Mouse (Mus musculus) C2C12 (cell line): ENCODE measurements around the gene Slc17a1. TPM values are rescaled to one million over a fixed set of nuclear protein-coding genes. Genes with fewer than 3 reads are reported as not detected.

Source experiments
- H3K27me3 ChIP-seq: one replicate; pipeline ENCODE4 v1.6.1; 2011; ENCODE audit not compliant: control insufficient read depth, insufficient read depth, insufficient read length
- H3K36me3 ChIP-seq: one replicate; pipeline ENCODE4 v1.6.1; 2011; ENCODE audit not compliant: control insufficient read depth, insufficient read depth
- H3K4me3 ChIP-seq: one replicate; pipeline ENCODE4 v1.5.1; 2011; ENCODE audit warnings: mild to moderate bottlenecking, control low read depth; ENCODE audit not compliant: poor library complexity, insufficient read depth, severe bottlenecking
- H3K79me2 ChIP-seq: one replicate; pipeline ENCODE4 v1.6.1; 2011; ENCODE audit not compliant: control insufficient read depth, insufficient read depth
- H3K79me3 ChIP-seq: one replicate; pipeline ENCODE4 v1.6.1; 2011; ENCODE audit warnings: low read depth, control low read depth
- H3ac ChIP-seq: one replicate; pipeline ENCODE3; 2011; ENCODE audit warnings: low read depth; ENCODE audit not compliant: control insufficient read depth, insufficient read length
- CEBPB ChIP-seq: IDR thresholded peaks from one replicate; pipeline ENCODE4 v1.6.1; 2011; ENCODE audit warnings: low read depth, mild to moderate bottlenecking, control low read depth, moderate library complexity
- CTCF ChIP-seq: IDR thresholded peaks from one replicate; pipeline ENCODE4 v1.5.1; 2011; ENCODE audit not compliant: control insufficient read depth, insufficient read depth, insufficient read length
- FOSL1 ChIP-seq: IDR thresholded peaks from one replicate; pipeline ENCODE4 v1.8.0; 2011; ENCODE audit warnings: mild to moderate bottlenecking, low read length; ENCODE audit not compliant: poor library complexity, insufficient read depth, severe bottlenecking
- MAX ChIP-seq: IDR thresholded peaks from one replicate; pipeline ENCODE4 v1.6.1; 2011; ENCODE audit warnings: mild to moderate bottlenecking, control low read depth
- MYOD1 ChIP-seq: IDR thresholded peaks from one replicate; pipeline ENCODE4 v1.6.1; 2011; ENCODE audit warnings: low read depth; ENCODE audit not compliant: control insufficient read depth, insufficient read length
- MYOG ChIP-seq: IDR thresholded peaks from one replicate; pipeline ENCODE4 v1.6.1; 2011; ENCODE audit not compliant: control insufficient read depth, insufficient read length; ENCODE audit errors: extremely low read depth
- USF1 ChIP-seq: IDR thresholded peaks from one replicate; pipeline ENCODE4 v1.6.1; 2011; ENCODE audit warnings: low read depth, mild to moderate bottlenecking, control low read depth, moderate library complexity
- long read RNA-seq, 2 experiments: library from polyadenylated mRNA; unstranded; transcript quantifications; one replicate each; pipeline ENCODE4 v2.0.0; 2019 to 2020
- polyA plus RNA-seq: library from polyadenylated mRNA; unstranded; fragments of >200 nt; fragmentation: generic; extraction: Trizol; gene quantifications from one replicate; pipeline ENCODE4 v1.2.1, GENCODE M21; 2012; ENCODE audit warnings: missing spikeins

The Slc17a1 gene
- not detected for polyA plus RNA-seq
- long read RNA-seq, experiment 1: 0 reads
- long read RNA-seq, experiment 2: 0 reads

DNA sequence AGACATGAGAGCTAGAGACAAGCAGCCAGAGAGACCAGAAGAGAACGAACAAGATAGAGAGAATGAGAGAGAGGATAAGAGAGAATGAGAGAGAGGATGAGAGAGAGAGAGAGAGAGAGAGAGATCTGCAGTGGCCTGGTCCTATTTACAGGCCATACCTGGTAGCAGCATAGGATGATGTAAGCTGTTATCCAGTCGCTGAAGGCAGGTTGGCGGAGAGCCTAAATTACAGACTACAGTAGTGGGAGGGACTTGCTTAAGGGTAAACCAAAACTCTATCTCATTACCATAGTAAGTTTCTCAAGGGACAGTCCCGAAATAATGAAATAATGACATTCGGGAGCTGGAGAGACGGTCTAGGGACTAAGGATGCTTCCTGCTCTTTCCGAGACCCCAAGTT is at the start of gene Slc17a1:
Slc17a1 (plus strand) TSS at position 346 of the 400 bp plus-strand sequence.
- Histone ChIP-seq H3K79me2 (no peaks in the 10 kb centered on the region), H3K4me3 (no peak within 1 kb of the TSS), H3K36me3 (no peaks in the 10 kb centered on the region), H3K79me3 (no peaks in the 10 kb centered on the region), H3K27me3 (peaks cover 11% of the 10 kb centered on the region), H3ac (no peak within 1 kb of the TSS)
- no peak for TF ChIP-seq CEBPB

DNA sequence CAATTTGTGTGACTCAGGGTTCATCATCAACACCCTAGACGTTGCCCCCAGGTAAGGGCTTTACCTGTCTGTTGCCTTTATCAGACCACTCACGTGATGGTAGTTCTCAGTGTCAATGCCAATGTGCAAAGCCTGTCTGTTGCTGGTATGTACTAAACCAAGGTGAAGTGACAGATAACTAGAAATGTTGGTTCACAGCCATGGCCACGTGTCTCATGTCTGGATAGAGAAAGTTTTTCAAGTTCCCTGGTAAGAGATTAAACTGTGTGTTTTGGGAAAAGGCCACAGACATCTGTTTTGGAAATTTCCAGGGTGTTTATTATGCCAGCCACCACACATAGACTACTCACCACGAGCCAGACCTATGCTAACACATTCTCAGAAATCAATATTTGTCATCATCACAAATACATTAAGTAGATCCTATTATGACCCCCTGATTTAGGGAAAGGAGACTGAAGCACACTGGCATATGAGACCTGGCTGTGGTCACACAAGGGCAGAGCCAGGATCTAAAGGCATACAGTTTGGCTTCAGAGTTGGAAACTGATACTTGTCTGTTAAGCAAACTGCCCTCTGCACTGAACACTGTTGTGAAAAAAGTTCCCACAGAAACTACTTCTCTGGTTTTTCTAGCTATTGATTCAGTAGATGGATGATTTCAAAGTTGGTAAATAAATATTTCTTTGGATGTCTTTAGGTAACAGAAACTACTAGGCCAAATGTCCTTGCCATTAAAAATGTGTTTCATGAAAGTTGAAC is 47.2 kb upstream of the Slc17a1 start:
- TF ChIP-seq MAX (no peak), USF1 (no peak), CEBPB (no peak), FOSL1 (no peak), MYOG (no peak), CTCF (no peak), MYOD1 (no peak)
- H3K79me2 ChIP-seq: no peaks in the 10 kb centered on the region
- no peaks in the 10 kb centered on the region for H3K79me3 ChIP-seq
- no peaks in the 10 kb centered on the region for H3K36me3 ChIP-seq
- H3K4me3 ChIP-seq: no peak overlapping the region
- no peaks in the 10 kb centered on the region for H3K27me3 ChIP-seq
- no peak overlapping the region for H3ac ChIP-seq

GRCm38 (mm10) chr13:23822213-23822612 is 45.3 kb upstream of the Slc17a1 start:
- H3K36me3 ChIP-seq: no peaks in the 10 kb centered on the region
- no peaks in the 10 kb centered on the region for H3K79me3 ChIP-seq
- no peaks in the 10 kb centered on the region for H3K27me3 ChIP-seq
- no peak overlapping the region for H3ac ChIP-seq
- no peak overlapping the region for H3K4me3 ChIP-seq
- TF ChIP-seq FOSL1 (no peak), MAX (no peak), USF1 (no peak)
- H3K79me2 ChIP-seq: no peaks in the 10 kb centered on the region

DNA sequence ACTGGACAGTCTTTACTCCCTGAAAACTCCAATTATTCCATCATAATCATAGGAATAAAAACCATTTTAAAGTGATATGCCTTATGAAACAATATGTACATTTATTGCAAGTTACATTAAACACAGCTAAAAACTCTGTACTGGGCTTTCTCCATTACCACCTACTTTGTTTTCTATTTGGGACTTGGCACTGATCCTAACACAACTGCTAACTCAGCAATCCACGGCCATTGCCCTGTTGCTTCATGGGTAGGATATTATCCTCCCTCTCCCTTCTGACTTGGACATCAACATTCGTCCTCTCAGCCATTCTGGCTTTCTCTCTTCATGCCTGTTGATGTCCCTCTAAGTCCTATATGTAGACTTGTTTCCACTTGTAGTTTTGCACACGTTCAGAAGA is 40.9 kb upstream of the Slc17a1 start:
- Histone ChIP-seq H3K36me3 (no peaks in the 10 kb centered on the region), H3K79me2 (no peaks in the 10 kb centered on the region), H3K27me3 (no peaks in the 10 kb centered on the region), H3ac (no peak overlapping the region), H3K79me3 (no peaks in the 10 kb centered on the region), H3K4me3 (no peak overlapping the region)
- TF ChIP-seq CTCF: no peak

GRCm38 (mm10) chr13:23833053-23833452 is 34.5 kb upstream of the Slc17a1 start:
- Histone ChIP-seq H3K79me2 (no peaks in the 10 kb centered on the region), H3K79me3 (no peaks in the 10 kb centered on the region), H3ac (no peak overlapping the region), H3K4me3 (no peak overlapping the region), H3K36me3 (no peaks in the 10 kb centered on the region), H3K27me3 (no peaks in the 10 kb centered on the region)
- no peak for TF ChIP-seq CEBPB
- TF ChIP-seq MYOG: no peak
- TF ChIP-seq FOSL1: no peak
- TF ChIP-seq USF1: no peak
- TF ChIP-seq CTCF: no peak
- no peak for TF ChIP-seq MAX
- TF ChIP-seq MYOD1: no peak

- H3K4me3 ChIP-seq: no peak overlapping the region
- peaks cover 5% of the 10 kb centered on the region for H3K27me3 ChIP-seq
- H3K36me3 ChIP-seq: no peaks in the 10 kb centered on the region
- H3ac ChIP-seq: no peak overlapping the region
- TF ChIP-seq CTCF (no peak), USF1 (no peak), MAX (no peak), FOSL1 (no peak), CEBPB (no peak), MYOG (no peak), MYOD1 (no peak)
- H3K79me2 ChIP-seq: no peaks in the 10 kb centered on the region
- H3K79me3 ChIP-seq: no peaks in the 10 kb centered on the region
Observed at GRCm38 (mm10) chr13:23834836-23835235, 32.7 kb upstream of the Slc17a1 start.
